Mouse (Mus musculus): Measurements from ENCODE around the gene Higd1b. TPM values are rescaled to one million over a fixed set of nuclear protein-coding genes. Genes with fewer than 3 reads are reported as not detected.

Gene Higd1b
- polyA plus RNA-seq, 1 experiment = 0.15 TPM

- no peaks in the 10 kb centered on the region for H3K27me3 ChIP-seq (ENCODE audit: control insufficient read depth, insufficient read depth, low read length)
- TF ChIP-seq CTCF (IDR thresholded peaks at IDR 0.05; ENCODE audit: extremely low read depth, insufficient read depth, insufficient read length, insufficient replicate concordance) (no peak), POLR2A (IDR thresholded peaks at IDR 0.05; ENCODE audit: low read depth, low read length) (no peak)
- peaks cover 2% of the 10 kb centered on the region; the same call in 1 of the 2 replicates for H3K36me3 ChIP-seq (ENCODE audit: control insufficient read depth, insufficient read depth, low read length)
- WGBS = 17% methylated on average over 13 of the region's 13 CpGs
- H3K4me1 ChIP-seq (ENCODE audit: control insufficient read depth, insufficient read depth, insufficient read length) = no peaks in the 10 kb centered on the region; the same call in 1 of the 2 replicates
- no peak overlapping the region for H3K27ac ChIP-seq (ENCODE audit: insufficient read depth, low read length)
- DNase-seq (ENCODE audit: low read depth in 1 of 2, low spot score in 2 of 2) = no peak
- H3K4me3 ChIP-seq (ENCODE audit: extremely low read depth, insufficient read depth, insufficient read length) = peak overlapping the region; percentile 71
Observed at GRCm38 (mm10) chr11:102881314-102882198, 45.9 kb downstream of the Higd1b start.

- no peak for DNase-seq (ENCODE audit: low read depth in 1 of 2, low spot score in 2 of 2)
- WGBS = 70% methylated on average over 10 of the region's 10 CpGs
- Histone ChIP-seq H3K27me3 (ENCODE audit: control insufficient read depth, insufficient read depth, low read length) (no peaks in the 10 kb centered on the region), H3K36me3 (ENCODE audit: control insufficient read depth, insufficient read depth, low read length) (no peaks in the 10 kb centered on the region), H3K4me1 (ENCODE audit: control insufficient read depth, insufficient read depth, insufficient read length) (no peaks in the 10 kb centered on the region; the same call in 1 of the 2 replicates), H3K4me3 (ENCODE audit: extremely low read depth, insufficient read depth, insufficient read length) (no peak within 1 kb of the TSS), H3K27ac (ENCODE audit: insufficient read depth, low read length) (no peak within 1 kb of the TSS)
- TF ChIP-seq POLR2A (IDR thresholded peaks at IDR 0.05; ENCODE audit: low read depth, low read length) (no peak), CTCF (IDR thresholded peaks at IDR 0.05; ENCODE audit: extremely low read depth, insufficient read depth, insufficient read length, insufficient replicate concordance) (no peak)
Observed at GRCm38 (mm10) chr11:102884616-102885219, 49.1 kb downstream of the Higd1b start, which contains the start of gene Fam187a. Gene Fam187a, plus strand, starts transcription at chr11:102885169.

GRCm38 (mm10) chr11:102887433-102887832 is 51.8 kb downstream of the Higd1b start:
- no peak for DNase-seq (ENCODE audit: low read depth in 1 of 2, low spot score in 2 of 2)
- no peak overlapping the region for H3K27ac ChIP-seq (ENCODE audit: insufficient read depth, low read length)
- no peaks in the 10 kb centered on the region for H3K27me3 ChIP-seq (ENCODE audit: control insufficient read depth, insufficient read depth, low read length)
- WGBS = 64% methylated on average over 5 of the region's 5 CpGs
- no peak overlapping the region for H3K4me3 ChIP-seq (ENCODE audit: extremely low read depth, insufficient read depth, insufficient read length)
- H3K4me1 ChIP-seq (ENCODE audit: control insufficient read depth, insufficient read depth, insufficient read length) = no peaks in the 10 kb centered on the region
- TF ChIP-seq CTCF (IDR thresholded peaks at IDR 0.05; ENCODE audit: extremely low read depth, insufficient read depth, insufficient read length, insufficient replicate concordance) = no peak
- TF ChIP-seq POLR2A (IDR thresholded peaks at IDR 0.05; ENCODE audit: low read depth, low read length) = no peak
- H3K36me3 ChIP-seq (ENCODE audit: control insufficient read depth, insufficient read depth, low read length) = no peaks in the 10 kb centered on the region

Other genes starting within 250 kb of the Higd1b start
- 2.9 and 4.2 TPM in 2 replicates for gene Fzd2, start 231.5 kb upstream of the Higd1b start, polyA plus RNA-seq (2012; rRNA removed)
- not detected in 2 replicates for gene Meioc, start 172.1 kb upstream of the Higd1b start, polyA plus RNA-seq (2012; rRNA removed)
- 2.6 and 3.2 TPM in 2 replicates for gene Ccdc43, start 138.1 kb upstream of the Higd1b start, polyA plus RNA-seq (2012; rRNA removed)
- 11.7 and 12.1 TPM in 2 replicates for gene Adam11, start 74.4 kb upstream of the Higd1b start, polyA plus RNA-seq (2012; rRNA removed)
- gene Gjc1, start 16.1 kb upstream of the Higd1b start, polyA plus RNA-seq (2012; rRNA removed) = 0.87 and 0.96 TPM in 2 replicates
- 119 and 134 TPM in 2 replicates for gene Eftud2, start 45.1 kb downstream of the Higd1b start, polyA plus RNA-seq (2012; rRNA removed)
- gene Ccdc103, start 45.4 kb downstream of the Higd1b start, polyA plus RNA-seq (2012; rRNA removed) = 0.12 TPM in 1 of 2 replicates, not detected in the other
- not detected in 2 replicates for gene Fam187a, start 49.3 kb downstream of the Higd1b start, polyA plus RNA-seq (2012; rRNA removed)
- gene Gfap, start 65.1 kb downstream of the Higd1b start, polyA plus RNA-seq (2012; rRNA removed) = 1.7 and 1.8 TPM in 2 replicates
- gene Kif18b, start 89.3 kb downstream of the Higd1b start, polyA plus RNA-seq (2012; rRNA removed) = 7.0 and 8.9 TPM in 2 replicates
- gene C1ql1, start 110.8 kb downstream of the Higd1b start, polyA plus RNA-seq (2012; rRNA removed) = not detected in 2 replicates
- gene Nmt1, start 192.3 kb downstream of the Higd1b start, polyA plus RNA-seq (2012; rRNA removed) = 23.4 and 23.9 TPM in 2 replicates
- gene Dcakd, start 192.5 kb downstream of the Higd1b start, polyA plus RNA-seq (2012; rRNA removed) = 24.7 and 34.9 TPM in 2 replicates

Measured in spleen, adult 2 months (tissue).